Mouse (Mus musculus): ENCODE measurements around the gene Fgf9. TPM values are rescaled to one million over a fixed set of nuclear protein-coding genes. Genes with fewer than 3 reads are reported as not detected.

Fgf9 gene
- polyA plus RNA-seq, 2 experiments, result 5.3 to 10.4 TPM

GRCm38 (mm10) chr14:58091321-58091720 is 21.0 kb downstream of the Fgf9 start:
- ATAC-seq (ENCODE audit: low FRiP score, low read depth) (no peak), DNase-seq (ENCODE audit: low spot score) (no peak)
- 81% methylated on average over 10 of the region's 10 CpGs for WGBS

GRCm38 (mm10) chr14:58099599-58099998 is 29.3 kb downstream of the Fgf9 start:
- no peak overlapping the region for H3K9ac ChIP-seq (ENCODE audit: low read depth, low read length, severe bottlenecking)
- DNase-seq (ENCODE audit: low spot score), result no peak
- no peak overlapping the region for H3K4me2 ChIP-seq (replicated peaks; ENCODE audit: low read depth, low read length, severe bottlenecking)
- H3K4me3 ChIP-seq (replicated peaks; ENCODE audit: low read length), result no peak overlapping the region
- H3K4me1 ChIP-seq (ENCODE audit: control insufficient read depth, insufficient read depth, low read length), result 0 out of 2 replicates have a peak, but pooled peaks cover 5% of the 10 kb centered on the region
- no peak for ATAC-seq (ENCODE audit: low FRiP score, low read depth)
- no peaks in the 10 kb centered on the region for H3K9me3 ChIP-seq (ENCODE audit: control insufficient read depth, low read length)
- no peak overlapping the region for H3K27ac ChIP-seq (replicated peaks; ENCODE audit: low read depth, low read length)
- TF ChIP-seq POLR2A (IDR thresholded peaks at IDR 0.05; ENCODE audit: borderline replicate concordance, extremely low read depth, insufficient read depth, insufficient read length), result no peak
- 74% methylated on average over 8 of the region's 8 CpGs for WGBS
- no peaks in the 10 kb centered on the region; the same call in 1 of the 2 replicates for H3K27me3 ChIP-seq (ENCODE audit: control insufficient read depth, insufficient read depth, low read length)
- H3K36me3 ChIP-seq (ENCODE audit: control insufficient read depth, insufficient read depth, low read length), result no peaks in the 10 kb centered on the region

More at GRCm38 (mm10) chr14:58091321-58091720, 21.0 kb downstream of the Fgf9 start:
- Histone ChIP-seq H3K36me3 (ENCODE audit: control insufficient read depth, insufficient read depth, low read length) (no peaks in the 10 kb centered on the region), H3K4me3 (replicated peaks; ENCODE audit: low read length) (no peak overlapping the region), H3K27ac (replicated peaks; ENCODE audit: low read depth, low read length) (no peak overlapping the region), H3K27me3 (ENCODE audit: control insufficient read depth, insufficient read depth, low read length) (no peaks in the 10 kb centered on the region), H3K4me1 (ENCODE audit: control insufficient read depth, insufficient read depth, low read length) (no peaks in the 10 kb centered on the region), H3K9me3 (ENCODE audit: control insufficient read depth, low read length) (no peaks in the 10 kb centered on the region), H3K4me2 (replicated peaks; ENCODE audit: low read depth, low read length, severe bottlenecking) (no peak overlapping the region), H3K9ac (ENCODE audit: low read depth, low read length, severe bottlenecking) (no peak overlapping the region)
- TF ChIP-seq POLR2A (IDR thresholded peaks at IDR 0.05; ENCODE audit: borderline replicate concordance, extremely low read depth, insufficient read depth, insufficient read length), result no peak

- ATAC-seq (ENCODE audit: low FRiP score, low read depth) (no peak), DNase-seq (ENCODE audit: low spot score) (no peak)
- 0 out of 2 replicates have a peak, but pooled peaks cover 5% of the 10 kb centered on the region for H3K4me1 ChIP-seq (ENCODE audit: control insufficient read depth, insufficient read depth, low read length)
- H3K9ac ChIP-seq (ENCODE audit: low read depth, low read length, severe bottlenecking), result no peak overlapping the region
- no peak overlapping the region for H3K4me3 ChIP-seq (replicated peaks; ENCODE audit: low read length)
- H3K9me3 ChIP-seq (ENCODE audit: control insufficient read depth, low read length), result no peaks in the 10 kb centered on the region
- TF ChIP-seq POLR2A (IDR thresholded peaks at IDR 0.05; ENCODE audit: borderline replicate concordance, extremely low read depth, insufficient read depth, insufficient read length), result no peak
- 8% methylated on average over 6 of the region's 6 CpGs for WGBS
- no peak overlapping the region for H3K27ac ChIP-seq (replicated peaks; ENCODE audit: low read depth, low read length)
- H3K4me2 ChIP-seq (replicated peaks; ENCODE audit: low read depth, low read length, severe bottlenecking), result no peak overlapping the region
- no peaks in the 10 kb centered on the region; the same call in 1 of the 2 replicates for H3K27me3 ChIP-seq (ENCODE audit: control insufficient read depth, insufficient read depth, low read length)
- no peaks in the 10 kb centered on the region for H3K36me3 ChIP-seq (ENCODE audit: control insufficient read depth, insufficient read depth, low read length)
Measured at GRCm38 (mm10) chr14:58101298-58101697, 31.0 kb downstream of the Fgf9 start.

DNA sequence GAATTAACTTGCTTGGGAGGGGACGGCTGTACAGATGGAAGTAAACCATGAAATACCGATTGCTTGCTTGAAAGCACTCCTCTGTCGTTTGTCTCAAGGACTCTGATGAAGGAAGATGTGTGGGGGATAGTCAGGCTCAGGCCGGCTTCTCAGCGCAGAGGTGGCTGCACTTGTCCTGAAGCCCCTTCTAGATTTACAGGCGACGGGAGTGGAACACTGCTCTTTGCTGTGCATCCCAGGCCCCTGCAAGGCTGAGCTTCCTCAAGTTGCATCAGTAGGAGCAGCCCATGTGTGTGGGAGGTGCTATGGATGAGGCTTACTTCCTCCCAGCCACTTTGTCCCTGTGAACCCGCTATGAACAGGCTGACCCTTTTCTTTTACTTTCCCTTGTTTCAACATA is 33.9 kb downstream of the Fgf9 start:
- Histone ChIP-seq H3K36me3 (ENCODE audit: control insufficient read depth, insufficient read depth, low read length) (no peaks in the 10 kb centered on the region), H3K27ac (replicated peaks; ENCODE audit: low read depth, low read length) (no peak overlapping the region), H3K27me3 (ENCODE audit: control insufficient read depth, insufficient read depth, low read length) (no peaks in the 10 kb centered on the region; the same call in 1 of the 2 replicates), H3K9ac (ENCODE audit: low read depth, low read length, severe bottlenecking) (no peak overlapping the region), H3K4me3 (replicated peaks; ENCODE audit: low read length) (no peak overlapping the region), H3K4me2 (replicated peaks; ENCODE audit: low read depth, low read length, severe bottlenecking) (no peak overlapping the region), H3K9me3 (ENCODE audit: control insufficient read depth, low read length) (no peaks in the 10 kb centered on the region), H3K4me1 (ENCODE audit: control insufficient read depth, insufficient read depth, low read length) (0 out of 2 replicates have a peak, but pooled peaks cover 5% of the 10 kb centered on the region)
- 72% methylated on average over 8 of the region's 8 CpGs for WGBS
- TF ChIP-seq POLR2A (IDR thresholded peaks at IDR 0.05; ENCODE audit: borderline replicate concordance, extremely low read depth, insufficient read depth, insufficient read length), result no peak
- DNase-seq (ENCODE audit: low spot score) (no peak), ATAC-seq (ENCODE audit: low FRiP score, low read depth) (no peak)

DNA sequence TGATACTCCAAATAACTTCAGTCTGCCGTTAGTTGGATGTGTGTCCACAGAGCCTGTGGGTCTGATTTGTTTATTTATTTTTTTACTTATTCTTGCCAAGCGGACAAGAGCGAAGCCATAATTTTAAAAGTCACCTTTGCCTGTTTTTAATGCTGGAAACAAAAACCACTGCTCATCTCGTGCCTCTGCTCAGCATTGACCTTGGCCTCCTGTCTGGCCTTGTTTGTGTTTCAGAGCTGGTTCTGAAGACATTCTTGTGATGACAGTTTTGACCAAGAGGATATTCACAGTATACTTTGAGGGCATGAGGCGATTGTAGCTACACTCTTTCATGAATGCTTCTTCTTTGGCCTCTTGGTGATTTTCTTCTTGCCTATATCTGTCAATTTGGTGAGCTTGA is 35.2 kb downstream of the Fgf9 start:
- Histone ChIP-seq H3K9ac (ENCODE audit: low read depth, low read length, severe bottlenecking) (no peak overlapping the region), H3K27me3 (ENCODE audit: control insufficient read depth, insufficient read depth, low read length) (no peaks in the 10 kb centered on the region; the same call in 1 of the 2 replicates), H3K4me1 (ENCODE audit: control insufficient read depth, insufficient read depth, low read length) (0 out of 2 replicates have a peak, but pooled peaks cover 5% of the 10 kb centered on the region), H3K36me3 (ENCODE audit: control insufficient read depth, insufficient read depth, low read length) (no peaks in the 10 kb centered on the region), H3K4me3 (replicated peaks; ENCODE audit: low read length) (no peak overlapping the region), H3K27ac (replicated peaks; ENCODE audit: low read depth, low read length) (no peak overlapping the region), H3K9me3 (ENCODE audit: control insufficient read depth, low read length) (no peaks in the 10 kb centered on the region), H3K4me2 (replicated peaks; ENCODE audit: low read depth, low read length, severe bottlenecking) (no peak overlapping the region)
- ATAC-seq (ENCODE audit: low FRiP score, low read depth) (no peak), DNase-seq (ENCODE audit: low spot score) (no peak)
- TF ChIP-seq POLR2A (IDR thresholded peaks at IDR 0.05; ENCODE audit: borderline replicate concordance, extremely low read depth, insufficient read depth, insufficient read length), result no peak
- 84% methylated on average over 5 of the region's 5 CpGs for WGBS

DNA sequence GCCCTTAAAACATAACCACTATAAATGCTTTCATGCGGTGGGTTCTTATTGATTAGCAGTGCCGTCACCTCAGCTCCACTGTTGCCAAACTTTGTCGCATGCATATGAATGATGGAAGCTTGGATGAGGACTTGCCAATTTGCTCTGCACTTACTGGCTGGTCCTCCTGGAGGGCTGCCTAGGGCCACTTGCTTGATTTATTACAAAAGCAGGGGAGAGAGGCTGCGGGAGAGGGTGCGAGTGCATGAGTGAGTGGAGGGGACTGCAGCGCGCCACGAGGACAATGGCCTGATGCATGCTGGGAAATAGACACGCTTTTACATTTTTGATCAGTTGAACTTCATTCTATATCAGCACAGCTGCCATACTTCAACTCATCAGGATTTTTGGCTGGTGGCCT is 39.3 kb downstream of the Fgf9 start:
- no peak for TF ChIP-seq POLR2A (IDR thresholded peaks at IDR 0.05; ENCODE audit: borderline replicate concordance, extremely low read depth, insufficient read depth, insufficient read length)
- WGBS, result 86% methylated on average over 9 of the region's 9 CpGs
- Histone ChIP-seq H3K27ac (replicated peaks; ENCODE audit: low read depth, low read length) (no peak overlapping the region), H3K9ac (ENCODE audit: low read depth, low read length, severe bottlenecking) (no peak overlapping the region), H3K4me3 (replicated peaks; ENCODE audit: low read length) (no peak overlapping the region), H3K36me3 (ENCODE audit: control insufficient read depth, insufficient read depth, low read length) (no peaks in the 10 kb centered on the region), H3K9me3 (ENCODE audit: control insufficient read depth, low read length) (no peaks in the 10 kb centered on the region), H3K4me1 (ENCODE audit: control insufficient read depth, insufficient read depth, low read length) (no peaks in the 10 kb centered on the region), H3K27me3 (ENCODE audit: control insufficient read depth, insufficient read depth, low read length) (no peaks in the 10 kb centered on the region), H3K4me2 (replicated peaks; ENCODE audit: low read depth, low read length, severe bottlenecking) (no peak overlapping the region)
- ATAC-seq (ENCODE audit: low FRiP score, low read depth) (no peak), DNase-seq (ENCODE audit: low spot score) (no peak)
